Mouse (Mus musculus) midbrain, embryonic 12.5 days (tissue): ENCODE data around the gene Apoe. TPM values are rescaled to one million over a fixed set of nuclear protein-coding genes. Genes with fewer than 3 reads are reported as not detected.
A peak's percentile ranks its signal among the peaks of the same experiment; 100 is the strongest.

ENCODE experiments used
- ATAC-seq: fragments of 200-750 bp; cut with Nextera tagmentation; 2 replicates; pipeline ENCODE4 v1.8.0; 2017; ENCODE audit warnings: low read depth, moderate TSS enrichment, moderate library complexity; ENCODE audit not compliant: low FRiP score
- H3K27ac ChIP-seq: fragments of 300-500 bp; sonication (generic); replicated peaks from 2 replicates; pipeline ENCODE4 v1.5.1; 2016; ENCODE audit warnings: mild to moderate bottlenecking
- H3K27me3 ChIP-seq: fragments of 300-500 bp; sonication (generic); 2 replicates; pipeline ENCODE4 v1.6.1; 2016; ENCODE audit warnings: mild to moderate bottlenecking
- H3K36me3 ChIP-seq: fragments of 300-500 bp; sonication (generic); 2 replicates; pipeline ENCODE4 v1.6.1; 2016
- H3K4me1 ChIP-seq: fragments of 300-500 bp; sonication (generic); 2 replicates; pipeline ENCODE4 v1.6.1; 2016
- H3K4me2 ChIP-seq: fragments of 300-500 bp; sonication (generic); replicated peaks from 2 replicates; pipeline ENCODE4 v1.6.1; 2016; ENCODE audit warnings: mild to moderate bottlenecking, moderate library complexity
- H3K4me3 ChIP-seq: fragments of 300-500 bp; sonication (generic); 2 replicates; pipeline ENCODE4 v1.5.1; 2016; ENCODE audit warnings: mild to moderate bottlenecking
- H3K9ac ChIP-seq: fragments of 300-500 bp; sonication (generic); replicated peaks from 2 replicates; pipeline ENCODE4 v1.6.1; 2016; ENCODE audit warnings: mild to moderate bottlenecking, moderate library complexity
- H3K9me3 ChIP-seq: fragments of 300-500 bp; sonication (generic); 2 replicates; pipeline ENCODE4 v1.6.1; 2016; ENCODE audit warnings: mild to moderate bottlenecking
- WGBS: fragments of 180-500 bp; shearing (Covaris S2); methylation state at CpG from one replicate; pipeline ENCODE4 v1.1.7; 2016; 5-methylcytosine and 5-hydroxymethylcytosine counted together
- polyA plus RNA-seq: library from polyadenylated mRNA; unstranded; fragments of >200 nt; fragmentation: Nextera tagmentation; extraction: Ambion mirVana; gene quantifications from 2 replicates; pipeline ENCODE4 v1.2.1, GENCODE M21; 2016

Apoe gene
- polyA plus RNA-seq, 1 experiment from 2014 or later: 260 TPM

DNA sequence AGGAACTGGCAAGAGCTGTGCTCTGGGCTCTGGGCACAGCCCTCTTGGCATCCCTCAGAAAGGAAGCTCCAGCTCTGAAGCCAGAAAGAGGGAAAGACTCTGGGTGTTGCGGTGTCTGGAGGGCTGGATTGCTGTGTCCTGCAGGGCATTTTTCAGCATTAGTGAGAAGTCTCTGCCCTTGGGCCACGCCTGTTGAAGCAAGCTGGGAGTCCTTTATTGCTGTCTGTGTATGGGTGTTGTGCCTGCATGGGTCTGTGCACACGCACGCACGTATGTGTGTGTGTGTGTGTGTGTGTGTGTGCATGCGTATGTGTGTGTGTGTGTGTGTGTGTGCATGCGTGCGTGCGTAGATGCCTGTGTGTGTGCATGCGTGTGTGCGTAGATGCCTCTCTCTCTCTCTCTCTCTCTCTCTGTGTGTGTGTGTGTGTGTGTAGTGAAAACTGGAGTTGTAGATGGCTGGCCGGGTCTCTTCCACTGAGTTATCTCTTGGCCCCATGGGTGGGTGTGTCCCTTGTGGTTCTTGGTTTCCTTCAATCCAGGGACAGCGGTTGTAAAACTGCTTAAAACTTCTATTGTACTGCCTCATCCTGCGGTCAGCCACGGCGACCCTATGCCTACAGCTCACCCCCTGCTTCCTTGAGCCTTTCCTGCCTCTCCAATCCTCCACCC lies 37.5 kb upstream of the Apoe start:
- Histone ChIP-seq H3K4me3 (no peak overlapping the region), H3K27ac (no peak overlapping the region), H3K9me3 (no peaks in the 10 kb centered on the region), H3K4me2 (no peak overlapping the region), H3K9ac (no peak overlapping the region), H3K36me3 (peaks cover 61% of the 10 kb centered on the region), H3K4me1 (peaks cover 1% of the 10 kb centered on the region), H3K27me3 (no peaks in the 10 kb centered on the region)
- WGBS: 92% methylated on average over 15 of the region's 16 CpGs
- no peak for ATAC-seq

DNA sequence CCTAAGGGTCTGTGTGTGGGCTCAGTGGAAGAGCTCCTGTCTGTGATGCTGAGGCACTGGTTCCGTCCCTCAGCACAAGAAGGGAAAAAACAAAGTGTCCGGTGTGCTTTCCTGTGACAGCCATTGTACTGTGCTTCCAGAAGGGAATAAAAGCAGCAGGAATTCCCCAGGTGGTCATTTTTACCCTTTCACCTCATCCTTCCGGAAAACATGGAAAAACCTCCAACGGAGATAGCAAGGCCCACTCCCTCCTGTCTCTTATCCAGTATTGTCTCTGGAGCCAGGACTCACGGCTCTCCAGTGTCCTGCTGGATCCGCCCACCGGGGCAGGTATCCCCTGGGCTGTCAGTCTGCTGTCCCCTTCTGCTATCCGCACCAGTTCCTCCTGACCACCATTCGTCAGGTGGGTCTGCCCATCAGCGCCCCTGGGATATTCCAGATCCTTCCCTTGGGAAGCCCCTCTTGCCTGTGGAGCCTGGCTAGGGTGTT lies 35.2 kb upstream of the Apoe start:
- Histone ChIP-seq H3K36me3 (peaks cover 78% of the 10 kb centered on the region), H3K27me3 (no peaks in the 10 kb centered on the region), H3K4me3 (no peak overlapping the region), H3K9ac (no peak overlapping the region), H3K4me1 (no peaks in the 10 kb centered on the region), H3K27ac (no peak overlapping the region), H3K9me3 (no peaks in the 10 kb centered on the region), H3K4me2 (no peak overlapping the region)
- 91% methylated on average over 10 of the region's 10 CpGs for WGBS
- no peak for ATAC-seq

DNA sequence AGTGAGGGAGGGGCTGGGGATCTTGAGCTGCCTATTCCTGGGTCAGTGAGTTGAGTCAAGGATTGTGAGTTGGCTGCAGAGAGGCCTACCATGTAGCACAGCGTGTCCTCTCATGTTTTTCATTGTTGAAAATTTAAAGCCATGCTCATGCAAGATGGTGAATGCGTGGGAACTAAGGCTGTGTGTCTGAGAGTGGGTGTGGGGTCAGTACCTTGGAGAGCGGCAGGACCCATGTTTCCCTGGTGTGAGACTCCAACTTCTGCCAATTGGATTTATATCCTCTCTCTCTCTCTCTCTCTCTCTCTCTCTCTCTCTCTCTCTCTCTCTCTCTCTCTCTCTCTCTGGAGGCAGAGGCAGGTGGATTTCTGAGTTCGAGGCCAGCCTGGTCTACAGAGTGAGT lies 27.6 kb upstream of the Apoe start:
- no peak overlapping the region for H3K4me3 ChIP-seq
- H3K4me2 ChIP-seq: no peak overlapping the region
- no peak overlapping the region for H3K27ac ChIP-seq
- no peak for ATAC-seq
- 92% methylated on average over 4 of the region's 4 CpGs for WGBS
- H3K36me3 ChIP-seq: peaks cover 85% of the 10 kb centered on the region
- no peaks in the 10 kb centered on the region for H3K4me1 ChIP-seq
- H3K9me3 ChIP-seq: peaks cover under 1% of the 10 kb centered on the region
- H3K9ac ChIP-seq: no peak overlapping the region
- no peaks in the 10 kb centered on the region for H3K27me3 ChIP-seq

DNA sequence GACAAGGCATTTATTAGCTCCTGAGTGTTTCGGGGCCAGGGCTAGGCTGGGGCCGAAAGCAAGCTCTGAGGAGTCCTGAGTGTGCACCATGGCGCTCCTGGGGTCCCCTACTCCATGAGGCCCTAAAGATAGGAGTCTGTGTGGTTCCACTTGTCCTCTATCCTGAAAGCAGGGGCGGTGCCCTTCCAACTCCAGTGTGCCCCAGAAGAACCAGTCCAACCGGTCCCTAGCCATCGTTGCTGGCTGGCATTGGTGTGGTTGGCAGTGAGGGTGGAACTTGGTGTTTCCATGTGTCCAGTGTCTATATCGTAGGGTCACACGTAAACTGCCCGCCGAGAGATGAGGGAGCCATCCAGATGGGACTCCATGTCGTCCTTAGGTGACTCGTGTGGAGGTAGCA lies 25.2 kb upstream of the Apoe start:
- no peaks in the 10 kb centered on the region for H3K27me3 ChIP-seq
- H3K9ac ChIP-seq: no peak overlapping the region
- peaks cover 74% of the 10 kb centered on the region for H3K36me3 ChIP-seq
- ATAC-seq: no peak
- H3K27ac ChIP-seq: no peak overlapping the region
- no peaks in the 10 kb centered on the region for H3K4me1 ChIP-seq
- 95% methylated on average over 12 of the region's 12 CpGs for WGBS
- H3K4me2 ChIP-seq: no peak overlapping the region
- H3K4me3 ChIP-seq: no peak overlapping the region
- peaks cover 13% of the 10 kb centered on the region for H3K9me3 ChIP-seq

DNA sequence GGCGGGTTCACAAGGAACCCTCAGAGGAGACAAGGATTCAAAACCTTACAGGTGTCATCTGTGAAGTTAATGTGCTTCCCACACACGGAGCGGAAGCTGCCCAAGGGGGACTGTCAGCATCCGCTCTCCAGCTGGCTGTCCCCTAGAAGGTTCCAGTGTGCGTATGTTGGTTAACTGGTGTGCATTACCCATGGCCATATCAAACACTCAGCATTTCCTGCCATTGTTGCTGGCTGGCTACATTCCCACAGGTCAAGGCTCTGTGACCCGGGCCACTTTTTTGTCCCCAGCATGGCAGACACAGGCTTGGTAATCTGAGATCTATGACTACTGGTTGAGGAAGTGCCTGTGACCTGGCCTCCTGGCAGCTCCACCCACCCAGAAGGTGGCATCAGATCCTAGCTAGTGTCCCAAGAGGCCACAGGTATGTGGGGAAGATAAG lies 23.8 kb upstream of the Apoe start:
- Histone ChIP-seq H3K4me3 (no peak overlapping the region), H3K27ac (no peak overlapping the region), H3K36me3 (peaks cover 60% of the 10 kb centered on the region), H3K4me2 (no peak overlapping the region), H3K9ac (no peak overlapping the region), H3K4me1 (no peaks in the 10 kb centered on the region), H3K9me3 (peaks cover 13% of the 10 kb centered on the region), H3K27me3 (no peaks in the 10 kb centered on the region)
- 96% methylated on average over 6 of the region's 6 CpGs for WGBS
- ATAC-seq: no peak

DNA sequence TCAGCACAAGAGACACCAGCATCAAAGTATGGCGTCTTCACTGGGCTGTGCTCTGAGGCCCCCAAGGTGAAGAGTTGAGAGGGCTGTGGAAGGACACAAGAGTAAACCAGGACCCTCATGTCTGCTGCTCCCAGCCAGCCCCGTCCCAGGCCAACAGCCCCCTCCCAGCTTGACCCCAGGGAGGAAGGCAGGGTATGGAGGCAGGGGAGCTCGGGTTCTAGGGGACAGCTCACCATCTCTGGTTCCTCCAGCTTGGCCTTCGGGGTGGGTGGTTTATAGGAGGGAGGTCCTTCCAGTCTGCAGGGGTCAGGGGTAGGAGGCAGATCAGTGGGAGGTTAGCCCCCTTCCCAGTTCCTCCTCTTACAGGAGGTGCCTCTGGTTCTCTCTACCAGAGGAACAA lies 20.2 kb upstream of the Apoe start:
- Histone ChIP-seq H3K4me1 (peaks cover 14% of the 10 kb centered on the region), H3K9ac (no peak overlapping the region), H3K36me3 (peaks cover 35% of the 10 kb centered on the region), H3K27ac (no peak overlapping the region), H3K4me3 (no peak overlapping the region), H3K4me2 (no peak overlapping the region), H3K27me3 (no peaks in the 10 kb centered on the region), H3K9me3 (peaks cover 13% of the 10 kb centered on the region)
- no peak for ATAC-seq
- 91% methylated on average over 4 of the region's 4 CpGs for WGBS

DNA sequence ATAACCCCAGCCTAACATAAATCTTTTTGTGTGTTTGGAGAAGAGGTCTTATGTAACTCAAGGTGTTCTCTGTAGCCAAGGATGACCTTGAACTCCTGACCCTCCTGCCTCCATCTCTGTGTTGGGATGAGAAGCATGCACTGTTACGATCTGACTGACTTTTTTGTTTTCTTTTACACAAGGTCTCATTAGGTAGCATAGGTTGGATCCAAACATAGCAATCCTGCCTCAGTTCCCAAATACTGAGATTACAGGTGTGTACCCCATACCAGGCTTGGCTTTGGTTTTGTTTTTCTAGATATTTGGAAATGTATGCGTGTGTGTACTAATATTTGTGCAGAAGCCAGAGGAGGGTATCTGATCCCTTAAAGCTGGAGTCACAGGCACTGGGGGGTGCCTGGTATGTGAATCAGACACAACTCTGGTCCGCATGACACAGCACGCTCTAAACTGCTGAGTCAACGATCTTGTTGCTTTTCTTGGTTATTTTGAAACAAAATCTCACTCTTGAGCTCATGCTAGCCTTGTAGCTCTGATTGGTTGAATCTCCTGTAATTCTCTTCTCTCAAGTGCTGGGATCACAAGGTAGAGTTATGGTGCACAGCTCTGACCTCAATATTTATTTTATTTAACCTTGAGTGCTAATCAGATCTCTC lies 19.4 kb upstream of the Apoe start:
- Histone ChIP-seq H3K4me3 (no peak overlapping the region), H3K36me3 (peaks cover 32% of the 10 kb centered on the region), H3K9me3 (peaks cover 13% of the 10 kb centered on the region), H3K27ac (no peak overlapping the region), H3K9ac (no peak overlapping the region), H3K27me3 (no peaks in the 10 kb centered on the region), H3K4me2 (no peak overlapping the region), H3K4me1 (peaks cover 22% of the 10 kb centered on the region)
- no peak for ATAC-seq
- WGBS: 92% methylated on average over 5 of the region's 5 CpGs

DNA sequence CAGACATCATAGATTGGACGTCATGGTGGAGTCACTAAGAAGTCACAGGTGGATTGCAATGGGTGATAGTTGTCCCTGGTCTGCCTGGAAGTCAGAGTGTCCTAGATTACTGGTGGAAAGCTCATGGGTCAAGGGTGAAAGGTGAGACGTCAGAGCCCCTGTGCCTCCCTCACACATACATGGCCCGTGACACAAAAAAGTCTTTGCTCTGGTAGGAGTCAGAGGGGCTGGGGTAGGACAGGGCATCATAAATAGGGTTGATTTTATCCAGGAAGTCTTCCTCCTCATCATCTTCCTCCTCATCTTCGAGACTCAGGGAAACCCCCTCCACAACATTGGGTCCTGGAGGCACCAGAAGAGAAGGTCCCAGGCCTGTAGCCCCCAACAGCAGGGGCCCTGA lies 18.4 kb upstream of the Apoe start:
- 90% methylated on average over 4 of the region's 4 CpGs for WGBS
- ATAC-seq: no peak
- Histone ChIP-seq H3K4me2 (no peak overlapping the region), H3K36me3 (peaks cover 31% of the 10 kb centered on the region), H3K4me3 (no peak overlapping the region), H3K9ac (no peak overlapping the region), H3K4me1 (peaks cover 25% of the 10 kb centered on the region), H3K9me3 (peaks cover 13% of the 10 kb centered on the region), H3K27ac (no peak overlapping the region), H3K27me3 (no peaks in the 10 kb centered on the region)

DNA sequence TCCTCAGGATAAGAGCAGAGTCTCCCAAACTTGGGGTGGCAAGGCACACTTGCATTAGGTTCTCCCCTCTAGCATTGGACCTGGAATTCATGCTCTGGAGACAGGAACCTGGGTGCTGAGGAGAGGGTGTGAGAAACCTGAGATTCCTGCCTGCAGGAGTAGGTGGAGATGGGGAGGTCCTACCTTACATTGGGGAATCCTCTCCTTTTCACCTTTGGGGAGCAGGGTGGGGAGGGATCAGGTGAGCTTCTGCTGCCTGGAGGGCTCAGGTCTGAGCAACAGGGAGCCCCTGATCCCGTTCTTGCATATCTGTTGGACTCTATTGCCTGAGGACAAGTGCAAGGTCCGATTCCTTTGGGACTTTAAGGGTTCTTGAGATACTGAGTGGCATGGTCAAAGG lies 17.8 kb upstream of the Apoe start:
- H3K36me3 ChIP-seq: peaks cover 37% of the 10 kb centered on the region
- peak overlapping the region; percentile 80 for H3K27ac ChIP-seq
- no peaks in the 10 kb centered on the region for H3K27me3 ChIP-seq
- no peak for ATAC-seq
- H3K9ac ChIP-seq: peak overlapping the region; percentile 43; the same call in 1 of the 2 replicates
- H3K4me2 ChIP-seq: peak overlapping the region; percentile 48
- peaks cover 25% of the 10 kb centered on the region for H3K4me1 ChIP-seq
- WGBS: 82% methylated on average over 2 of the region's 2 CpGs
- 0 out of 2 replicates have a peak overlapping the region, but pooled peaks have one; percentile 30 for H3K4me3 ChIP-seq
- H3K9me3 ChIP-seq: peaks cover 13% of the 10 kb centered on the region

DNA sequence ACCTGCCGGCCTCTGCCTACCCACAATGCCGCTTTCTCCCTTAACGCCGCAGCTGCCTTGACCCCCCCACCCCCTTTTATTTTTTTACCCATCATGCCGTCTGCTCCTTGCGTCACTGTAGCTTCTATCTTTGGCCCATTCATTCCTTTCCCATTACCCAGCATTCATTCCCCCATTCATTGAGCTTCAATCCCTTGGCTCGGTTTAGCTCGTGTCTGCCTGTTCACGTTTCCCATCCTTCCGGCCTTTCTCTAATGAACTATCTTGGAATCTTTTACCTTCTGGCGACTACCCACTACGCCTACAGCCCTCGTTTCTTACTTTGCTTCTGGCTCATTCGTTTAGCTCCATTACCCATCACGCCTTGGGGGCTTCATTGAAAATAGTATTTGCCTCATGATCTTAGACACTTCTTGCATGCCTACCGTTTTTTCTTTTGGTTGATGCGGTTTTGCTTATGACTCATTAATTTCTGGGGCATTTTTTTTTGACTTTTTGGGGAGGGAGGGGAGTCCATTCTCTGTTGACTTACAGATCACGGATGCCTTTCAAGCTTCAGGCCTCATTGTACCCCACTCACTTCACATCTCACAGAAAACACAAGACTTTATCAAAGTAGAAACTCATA lies 17.2 kb upstream of the Apoe start:
- Histone ChIP-seq H3K9me3 (peaks cover 9% of the 10 kb centered on the region), H3K9ac (peak overlapping the region; percentile 43), H3K27ac (peak overlapping the region; percentile 80), H3K4me1 (peaks cover 25% of the 10 kb centered on the region), H3K4me3 (peak overlapping the region; percentile 30), H3K4me2 (peak overlapping the region; percentile 48), H3K27me3 (no peaks in the 10 kb centered on the region), H3K36me3 (peaks cover 39% of the 10 kb centered on the region)
- ATAC-seq: no peak
- 7% methylated on average over 18 of the region's 18 CpGs for WGBS

DNA sequence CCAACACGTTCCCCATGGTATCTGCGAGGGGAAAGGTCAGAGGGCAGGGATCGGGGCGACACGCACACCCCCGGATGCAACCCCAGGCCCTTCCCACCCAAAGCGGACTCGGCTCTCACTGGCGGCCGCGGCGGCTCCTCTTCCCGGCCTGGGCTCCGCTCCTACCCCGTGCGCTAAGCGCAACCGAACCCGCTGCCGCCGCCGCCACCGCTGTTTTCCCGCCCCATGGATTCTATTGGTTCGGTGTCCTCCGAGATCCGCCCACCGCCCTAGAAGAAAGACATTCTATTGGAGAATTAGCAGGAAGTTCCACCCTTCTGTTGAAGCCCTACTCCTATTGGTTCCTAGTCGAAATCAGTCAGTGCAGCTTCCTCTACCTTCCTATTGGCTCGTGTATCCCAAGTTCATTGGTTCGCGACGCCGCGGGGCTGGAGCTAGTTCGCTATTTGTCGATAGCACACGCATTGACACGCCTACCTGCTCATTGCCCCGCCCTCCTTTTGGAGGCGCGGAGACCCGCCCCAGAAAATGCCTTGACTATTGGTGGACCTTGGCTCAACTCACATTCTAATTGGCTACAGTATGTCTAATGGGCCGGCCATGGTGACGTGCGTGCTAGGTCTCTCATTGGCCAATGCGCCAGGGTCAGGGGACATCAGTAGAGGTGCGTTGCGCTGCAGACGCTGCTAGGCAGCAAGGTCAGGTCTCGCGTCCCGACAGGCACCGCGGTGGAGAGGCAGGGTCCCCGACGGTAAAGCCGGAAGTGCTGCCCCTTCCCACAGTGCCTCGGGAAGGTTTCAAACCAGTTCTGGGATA lies 16.5 kb upstream of the Apoe start, which contains the start of gene Tomm40:
Tomm40 (minus strand) TSS at position 200 of the 816 bp plus-strand sequence.
- Histone ChIP-seq H3K36me3 (peaks cover 40% of the 10 kb centered on the region), H3K9me3 (peaks cover 1% of the 10 kb centered on the region; the same call in 1 of the 2 replicates), H3K4me1 (peaks cover 25% of the 10 kb centered on the region), H3K9ac (peak within 1 kb of the TSS; percentile 95), H3K27ac (peak within 1 kb of the TSS; percentile 80), H3K4me2 (peak within 1 kb of the TSS; percentile 99), H3K4me3 (peak within 1 kb of the TSS; percentile 99), H3K27me3 (no peaks in the 10 kb centered on the region)
- ATAC-seq: peak; percentile 99
- WGBS: under 1% methylated on average over 59 of the region's 59 CpGs
